Mouse (Mus musculus) intestine, embryonic 16.5 days (tissue): ENCODE measurements at regions not wholly inside any gene's neighbourhood (a gene's known extent, or its start where the extent isn't known, plus 50 kb on each side); places are given as distances from the start of the nearest gene placed in this dataset.
A peak's percentile ranks its signal among the peaks of the same experiment; 100 is the strongest.

Experiments used
- ATAC-seq: fragments of 200-750 bp; cut with Nextera tagmentation; 2 replicates; pipeline ENCODE4 v1.8.0; 2017; ENCODE audit warnings: moderate TSS enrichment, moderate library complexity
- H3K27ac ChIP-seq: fragments of 300-500 bp; sonication (generic); 2 replicates; pipeline ENCODE4 v1.5.1; 2014; ENCODE audit warnings: mild to moderate bottlenecking, low read length
- H3K27me3 ChIP-seq: fragments of 300-500 bp; sonication (generic); replicated peaks from 2 replicates; pipeline ENCODE4 v1.6.1; 2014; ENCODE audit warnings: low read length, control low read depth, mixed read lengths; ENCODE audit not compliant: control insufficient read depth, insufficient read depth
- H3K36me3 ChIP-seq: fragments of 300-500 bp; sonication (generic); 2 replicates; pipeline ENCODE4 v1.6.1; 2014; ENCODE audit warnings: low read length, control low read depth; ENCODE audit not compliant: control insufficient read depth, insufficient read depth
- H3K4me1 ChIP-seq: fragments of 300-500 bp; sonication (generic); 2 replicates; pipeline ENCODE4 v1.6.1; 2014; ENCODE audit warnings: low read length, control low read depth, mixed read lengths; ENCODE audit not compliant: control insufficient read depth, insufficient read depth
- H3K4me2 ChIP-seq: fragments of 300-500 bp; sonication (generic); 2 replicates; pipeline ENCODE4 v1.6.1; 2014; ENCODE audit warnings: low read depth, low read length, control low read depth
- H3K4me3 ChIP-seq: fragments of 300-500 bp; sonication (generic); 2 replicates; pipeline ENCODE4 v1.5.1; 2014; ENCODE audit warnings: mild to moderate bottlenecking, low read length
- H3K9ac ChIP-seq: fragments of 300-500 bp; sonication (generic); 2 replicates; pipeline ENCODE4 v1.6.1; 2014; ENCODE audit warnings: low read depth, low read length
- H3K9me3 ChIP-seq: fragments of 300-500 bp; sonication (generic); 2 replicates; pipeline ENCODE4 v1.6.1; 2016; ENCODE audit warnings: low read length, control low read depth; ENCODE audit not compliant: control insufficient read depth
- WGBS: fragments of 180-500 bp; shearing (Covaris S2); extraction: QIAGEN DNeasy Blood & Tissue Kit; methylation state at CpG from one replicate; pipeline ENCODE4 v1.1.7; 2014; 5-methylcytosine and 5-hydroxymethylcytosine counted together

DNA sequence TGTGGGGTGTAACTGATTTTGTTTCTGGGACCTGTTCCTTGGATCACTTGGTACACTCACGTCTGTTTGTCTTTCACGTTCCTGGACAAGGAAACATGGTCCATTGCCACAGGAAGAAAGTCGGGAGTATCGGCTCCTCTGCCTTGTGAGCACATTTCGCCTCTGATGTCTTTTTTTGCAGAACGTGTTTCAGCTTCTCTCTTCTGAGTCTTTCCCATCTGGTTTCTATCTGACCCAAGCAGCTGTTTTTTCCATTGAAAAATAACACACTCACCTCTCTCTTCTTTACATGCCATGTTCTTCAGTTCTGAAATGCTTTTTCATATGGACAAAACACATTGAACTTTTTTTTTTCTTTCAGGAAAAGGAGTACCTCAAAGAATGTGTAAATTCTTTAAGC, 61.4 kb upstream of the Lrig1 start:
- H3K27ac ChIP-seq, result peak overlapping the region; percentile 68
- H3K9ac ChIP-seq, result no peak overlapping the region
- WGBS, result 49% methylated on average over 6 of the region's 6 CpGs
- no peak for ATAC-seq
- no peaks in the 10 kb centered on the region for H3K4me1 ChIP-seq
- H3K9me3 ChIP-seq, result no peaks in the 10 kb centered on the region
- H3K4me3 ChIP-seq, result no peak overlapping the region
- no peaks in the 10 kb centered on the region for H3K27me3 ChIP-seq
- no peaks in the 10 kb centered on the region for H3K36me3 ChIP-seq
- H3K4me2 ChIP-seq, result no peak overlapping the region

DNA sequence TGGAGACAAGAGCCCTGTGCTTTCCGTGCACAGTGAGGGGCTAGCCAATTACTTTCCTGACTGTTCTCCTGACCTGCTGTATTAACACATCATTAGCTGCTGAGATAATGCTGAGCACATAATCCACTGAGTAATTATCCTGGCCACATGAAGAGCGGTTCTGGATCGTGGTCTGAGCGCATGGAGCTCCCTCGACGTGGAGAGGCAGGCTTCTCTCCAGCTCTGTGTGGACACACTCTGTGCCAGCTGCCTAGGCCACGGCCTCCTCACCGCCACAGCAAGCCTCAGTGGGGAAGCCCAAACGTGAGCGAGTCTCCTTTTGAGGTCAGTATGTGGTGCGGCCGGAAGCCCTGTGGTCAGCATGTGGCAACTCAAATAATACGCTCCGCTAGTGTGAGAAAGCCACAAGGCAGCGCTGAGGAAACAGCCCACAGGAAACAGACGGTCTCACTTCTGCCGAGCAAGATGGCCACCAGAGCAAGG, 60.7 kb upstream of the Lrig1 start:
- Histone ChIP-seq H3K4me2 (no peak overlapping the region), H3K27me3 (no peaks in the 10 kb centered on the region), H3K9ac (no peak overlapping the region), H3K27ac (peak overlapping the region; percentile 68), H3K36me3 (no peaks in the 10 kb centered on the region), H3K9me3 (no peaks in the 10 kb centered on the region), H3K4me3 (no peak overlapping the region), H3K4me1 (0 out of 2 replicates have a peak, but pooled peaks cover under 1% of the 10 kb centered on the region)
- WGBS, result 67% methylated on average over 17 of the region's 17 CpGs
- no peak for ATAC-seq

DNA sequence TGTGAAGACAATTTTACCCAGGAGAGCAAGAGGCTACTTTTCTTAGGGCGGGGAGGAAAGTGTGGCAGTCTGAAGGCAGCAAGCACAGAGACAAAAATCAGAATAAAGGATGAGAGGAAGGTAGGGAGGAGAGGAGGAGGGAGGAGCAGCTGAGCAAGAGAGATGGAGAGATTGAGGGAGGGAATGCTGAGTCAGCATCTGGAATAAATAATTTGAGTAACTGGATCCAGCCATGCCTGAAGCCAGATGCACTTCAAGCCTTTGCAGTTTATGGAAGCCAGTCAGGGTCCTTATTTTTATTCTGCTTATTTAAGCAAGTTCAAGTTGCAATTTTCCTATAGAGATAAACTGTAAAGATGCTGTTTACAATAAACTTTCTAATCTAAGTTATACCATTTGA, 59.7 kb upstream of the Lrig1 start:
- no peak for ATAC-seq
- H3K4me3 ChIP-seq, result no peak overlapping the region
- no peak overlapping the region for H3K27ac ChIP-seq
- H3K9ac ChIP-seq, result no peak overlapping the region
- 97% methylated on average over 1 of the region's 1 CpGs for WGBS
- H3K4me2 ChIP-seq, result no peak overlapping the region
- H3K27me3 ChIP-seq, result no peaks in the 10 kb centered on the region
- H3K36me3 ChIP-seq, result no peaks in the 10 kb centered on the region
- no peaks in the 10 kb centered on the region for H3K9me3 ChIP-seq
- H3K4me1 ChIP-seq, result peaks cover 4% of the 10 kb centered on the region; the same call in 1 of the 2 replicates

DNA sequence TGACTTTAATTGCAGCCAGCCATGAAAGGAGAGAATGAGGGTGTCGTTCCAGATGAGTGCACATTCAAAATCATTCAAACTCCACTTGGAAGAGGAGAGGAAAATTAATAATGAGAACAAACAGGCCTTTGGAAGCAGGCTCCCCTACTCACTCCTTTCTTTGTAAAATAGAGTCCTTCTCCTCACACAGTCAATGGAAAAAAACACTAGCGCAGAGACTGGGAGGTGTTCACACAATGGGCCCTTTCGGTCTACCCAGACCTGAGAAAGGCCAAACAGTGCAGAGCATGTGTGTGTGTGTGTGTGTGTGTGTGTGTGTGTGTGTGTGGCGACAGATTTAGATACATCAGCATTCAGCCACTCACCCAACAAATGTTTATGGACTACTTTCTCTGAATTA, 56.0 kb upstream of the Lrig1 start:
- no peaks in the 10 kb centered on the region for H3K36me3 ChIP-seq
- WGBS, result 64% methylated on average over 4 of the region's 4 CpGs
- no peak overlapping the region for H3K9ac ChIP-seq
- no peaks in the 10 kb centered on the region for H3K27me3 ChIP-seq
- no peaks in the 10 kb centered on the region for H3K9me3 ChIP-seq
- no peak overlapping the region for H3K27ac ChIP-seq
- no peak overlapping the region for H3K4me3 ChIP-seq
- H3K4me2 ChIP-seq, result no peak overlapping the region
- H3K4me1 ChIP-seq, result peaks cover 4% of the 10 kb centered on the region; the same call in 1 of the 2 replicates
- no peak for ATAC-seq

DNA sequence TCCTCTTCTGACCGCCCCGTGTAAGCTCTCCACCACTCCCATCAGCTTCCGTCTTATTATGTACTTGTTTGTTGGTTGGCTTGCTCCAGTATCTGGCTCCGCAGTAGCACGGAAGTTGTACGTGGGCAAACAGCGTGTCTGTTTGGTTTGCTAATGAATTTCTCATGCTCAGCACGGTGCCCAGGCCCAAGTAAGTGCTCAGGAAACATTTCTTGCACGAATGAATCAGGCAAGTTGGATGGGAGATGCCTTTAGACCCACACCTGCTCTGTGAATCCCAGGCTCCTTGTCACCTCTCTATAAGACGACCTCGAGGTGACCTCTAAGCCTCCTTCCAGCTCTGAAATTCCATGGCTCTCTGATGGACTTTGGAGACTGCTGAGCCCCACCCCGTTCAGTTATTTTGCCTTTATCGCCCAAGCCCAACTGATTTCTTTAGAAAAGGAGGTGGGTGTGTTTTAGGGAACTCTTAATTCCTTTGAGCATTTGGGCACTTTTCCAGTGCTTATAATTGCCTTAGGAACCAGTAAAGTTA, 55.4 kb upstream of the Lrig1 start:
- ATAC-seq, result peak; percentile 63
- H3K27ac ChIP-seq, result no peak overlapping the region
- H3K27me3 ChIP-seq, result no peaks in the 10 kb centered on the region
- no peaks in the 10 kb centered on the region for H3K36me3 ChIP-seq
- no peak overlapping the region for H3K4me2 ChIP-seq
- 48% methylated on average over 13 of the region's 13 CpGs for WGBS
- no peak overlapping the region for H3K4me3 ChIP-seq
- H3K9me3 ChIP-seq, result no peaks in the 10 kb centered on the region
- H3K9ac ChIP-seq, result no peak overlapping the region
- H3K4me1 ChIP-seq, result peaks cover 4% of the 10 kb centered on the region; the same call in 1 of the 2 replicates

DNA sequence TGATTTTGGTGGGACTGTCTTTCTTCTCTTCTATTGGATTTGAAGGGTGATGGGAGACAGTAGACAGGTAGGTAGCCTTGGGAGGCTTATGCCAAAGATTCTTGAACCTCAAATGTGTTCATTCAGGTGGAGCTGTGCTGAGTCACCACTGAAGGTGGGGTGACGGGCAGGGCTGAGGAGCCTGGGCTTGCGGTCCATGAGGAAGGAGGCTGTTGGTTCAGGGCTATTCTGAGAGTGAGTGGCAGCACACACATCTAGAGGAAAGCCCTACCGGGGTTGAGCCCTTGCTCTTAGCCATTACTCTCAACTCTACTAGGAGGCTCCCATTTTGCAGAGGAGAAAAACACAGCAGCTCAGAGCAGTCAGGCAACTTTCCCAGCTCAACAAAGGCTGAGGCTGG, 54.6 kb upstream of the Lrig1 start:
- H3K4me1 ChIP-seq, result peaks cover 4% of the 10 kb centered on the region; the same call in 1 of the 2 replicates
- no peaks in the 10 kb centered on the region for H3K9me3 ChIP-seq
- no peak for ATAC-seq
- no peak overlapping the region for H3K4me2 ChIP-seq
- H3K4me3 ChIP-seq, result no peak overlapping the region
- 83% methylated on average over 3 of the region's 3 CpGs for WGBS
- H3K36me3 ChIP-seq, result no peaks in the 10 kb centered on the region
- H3K27me3 ChIP-seq, result no peaks in the 10 kb centered on the region
- no peak overlapping the region for H3K27ac ChIP-seq
- H3K9ac ChIP-seq, result no peak overlapping the region

DNA sequence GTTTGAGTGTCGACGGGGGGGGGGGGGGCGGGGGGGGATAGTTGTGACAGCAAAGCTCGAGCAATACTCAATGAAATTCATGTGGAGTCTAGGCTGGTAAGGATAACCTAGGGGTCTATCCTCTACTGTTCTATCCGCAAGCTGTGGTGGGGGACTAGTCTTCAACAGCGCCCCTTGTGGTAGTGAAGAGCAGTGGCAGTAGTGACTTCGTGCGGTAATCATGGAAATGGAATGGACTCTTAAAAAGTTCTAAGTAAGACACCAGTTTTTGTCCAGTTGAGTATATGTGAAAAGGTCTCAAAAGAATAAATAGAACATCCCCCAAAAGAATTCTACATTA, 51.1 kb upstream of the Lrig1 start:
- H3K4me1 ChIP-seq, result peaks cover 4% of the 10 kb centered on the region; the same call in 1 of the 2 replicates
- no peak overlapping the region for H3K9ac ChIP-seq
- no peaks in the 10 kb centered on the region for H3K9me3 ChIP-seq
- H3K4me3 ChIP-seq, result no peak overlapping the region
- no peak for ATAC-seq
- H3K27me3 ChIP-seq, result no peaks in the 10 kb centered on the region
- WGBS, result 27% methylated on average over 8 of the region's 8 CpGs
- H3K36me3 ChIP-seq, result no peaks in the 10 kb centered on the region
- no peak overlapping the region for H3K4me2 ChIP-seq
- no peak overlapping the region for H3K27ac ChIP-seq

DNA sequence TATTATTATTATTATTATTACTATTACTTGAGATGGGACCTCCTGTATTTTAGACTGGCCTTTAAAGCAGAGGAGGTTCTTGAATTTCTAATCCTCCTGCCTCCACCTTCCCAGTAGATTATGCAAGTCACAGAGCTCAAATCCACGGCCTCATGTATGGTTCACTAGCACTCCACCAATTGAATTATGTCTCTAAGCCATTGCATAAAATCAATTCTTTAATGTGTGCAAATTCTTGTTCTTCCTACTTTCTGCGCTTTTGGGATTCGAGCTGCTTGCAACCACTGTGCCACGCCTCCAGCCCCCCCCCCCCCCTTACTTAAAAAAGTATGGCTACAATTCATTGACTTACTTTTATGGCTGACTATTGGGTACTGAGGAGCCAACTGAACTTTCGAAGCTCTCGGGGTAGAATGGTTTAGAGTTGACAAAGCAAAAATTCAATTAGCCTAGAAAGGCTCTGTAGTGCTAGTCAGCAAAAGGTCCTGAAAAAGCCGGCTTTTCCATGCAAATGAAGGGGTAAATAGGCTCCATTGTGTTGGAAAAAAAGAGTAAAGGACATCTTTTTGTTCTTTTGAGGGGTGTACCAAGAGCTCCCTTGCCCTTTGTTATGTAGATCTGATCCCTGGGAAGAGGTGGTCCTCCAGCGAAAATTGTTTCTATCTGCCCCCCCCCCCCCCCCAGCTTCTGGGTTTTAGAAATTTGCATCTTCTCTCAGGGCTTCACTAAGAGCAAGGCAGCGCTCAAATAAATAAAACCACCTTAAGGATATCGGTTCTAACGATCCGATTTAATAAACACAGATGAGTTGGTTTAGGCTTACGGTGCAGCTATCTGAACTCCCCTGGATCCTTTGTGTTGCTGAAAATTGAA, 50.5 kb upstream of the Lrig1 start:
- Histone ChIP-seq H3K36me3 (no peaks in the 10 kb centered on the region), H3K9ac (no peak overlapping the region), H3K9me3 (no peaks in the 10 kb centered on the region), H3K27ac (no peak overlapping the region), H3K4me1 (peaks cover 2% of the 10 kb centered on the region; the same call in 1 of the 2 replicates), H3K4me2 (no peak overlapping the region), H3K27me3 (no peaks in the 10 kb centered on the region), H3K4me3 (no peak overlapping the region)
- 30% methylated on average over 13 of the region's 13 CpGs for WGBS
- no peak for ATAC-seq
